Mouse (Mus musculus): ENCODE results near the gene Foxp1. TPM values are rescaled to one million over a fixed set of nuclear protein-coding genes. Genes with fewer than 3 reads are reported as not detected.

Foxp1 gene
- polyA plus RNA-seq, 1 experiment from 2014 or later: 88.1 TPM

GRCm38 (mm10) chr6:99257676-99258075 lies 264.8 kb downstream of the Foxp1 start:
- H3K4me2 ChIP-seq (ENCODE audit: low read length): no peak overlapping the region
- no peak for ATAC-seq (ENCODE audit: insufficient number of reproducible peaks, insufficient read depth, low FRiP score, low read depth)
- H3K9me3 ChIP-seq (ENCODE audit: control insufficient read depth, low read length): no peaks in the 10 kb centered on the region
- peaks cover 8 to 22% of the 10 kb centered on the region in 2 experiments for H3K4me1 ChIP-seq (ENCODE audit: control insufficient read depth in 2 of 2, insufficient read depth in 2 of 2, low read length in 2 of 2)
- 71% methylated on average over 2 of the region's 2 CpGs for WGBS
- H3K27ac ChIP-seq (replicated peaks in 1 of 2; ENCODE audit: control insufficient read depth in 1 of 2, insufficient read depth in 1 of 2, low read depth in 2 of 2, low read length in 2 of 2): no peak overlapping the region
- H3K36me3 ChIP-seq (ENCODE audit: control insufficient read depth, insufficient read depth, low read length): no peaks in the 10 kb centered on the region
- no peaks in the 10 kb centered on the region for H3K27me3 ChIP-seq (ENCODE audit: control insufficient read depth, insufficient read depth, low read length)
- no peak overlapping the region for H3K4me3 ChIP-seq (ENCODE audit: control insufficient read depth in 1 of 2, insufficient read depth in 1 of 2, low read depth in 1 of 2, low read length in 2 of 2)
- no peak overlapping the region for H3K9ac ChIP-seq (ENCODE audit: low read length)

- WGBS: 74% methylated on average over 8 of the region's 8 CpGs
- no peaks in the 10 kb centered on the region for H3K9me3 ChIP-seq (ENCODE audit: control insufficient read depth, low read length)
- no peak overlapping the region for H3K9ac ChIP-seq (ENCODE audit: low read length)
- H3K4me3 ChIP-seq (ENCODE audit: control insufficient read depth in 1 of 2, insufficient read depth in 1 of 2, low read depth in 1 of 2, low read length in 2 of 2): no peak overlapping the region
- H3K4me1 ChIP-seq (ENCODE audit: control insufficient read depth in 2 of 2, insufficient read depth in 2 of 2, low read length in 2 of 2): peaks cover 8 to 13% of the 10 kb centered on the region in 2 experiments
- no peak for ATAC-seq (ENCODE audit: insufficient number of reproducible peaks, insufficient read depth, low FRiP score, low read depth)
- no peak overlapping the region for H3K27ac ChIP-seq (replicated peaks in 1 of 2; ENCODE audit: control insufficient read depth in 1 of 2, insufficient read depth in 1 of 2, low read depth in 2 of 2, low read length in 2 of 2)
- H3K27me3 ChIP-seq (ENCODE audit: control insufficient read depth, insufficient read depth, low read length): no peaks in the 10 kb centered on the region
- no peak overlapping the region for H3K4me2 ChIP-seq (ENCODE audit: low read length)
- no peaks in the 10 kb centered on the region for H3K36me3 ChIP-seq (ENCODE audit: control insufficient read depth, insufficient read depth, low read length)
Measured at GRCm38 (mm10) chr6:99253331-99253730, 269.2 kb downstream of the Foxp1 start.

GRCm38 (mm10) chr6:99252816-99253215 lies 269.7 kb downstream of the Foxp1 start:
- peaks cover 8 to 13% of the 10 kb centered on the region in 2 experiments for H3K4me1 ChIP-seq (ENCODE audit: control insufficient read depth in 2 of 2, insufficient read depth in 2 of 2, low read length in 2 of 2)
- WGBS: 82% methylated on average over 5 of the region's 5 CpGs
- no peaks in the 10 kb centered on the region for H3K27me3 ChIP-seq (ENCODE audit: control insufficient read depth, insufficient read depth, low read length)
- H3K4me3 ChIP-seq (ENCODE audit: control insufficient read depth in 1 of 2, insufficient read depth in 1 of 2, low read depth in 1 of 2, low read length in 2 of 2): no peak overlapping the region
- no peak overlapping the region for H3K9ac ChIP-seq (ENCODE audit: low read length)
- no peak overlapping the region for H3K4me2 ChIP-seq (ENCODE audit: low read length)
- ATAC-seq (ENCODE audit: insufficient number of reproducible peaks, insufficient read depth, low FRiP score, low read depth): no peak
- H3K36me3 ChIP-seq (ENCODE audit: control insufficient read depth, insufficient read depth, low read length): no peaks in the 10 kb centered on the region
- no peak overlapping the region for H3K27ac ChIP-seq (replicated peaks in 1 of 2; ENCODE audit: control insufficient read depth in 1 of 2, insufficient read depth in 1 of 2, low read depth in 2 of 2, low read length in 2 of 2)
- no peaks in the 10 kb centered on the region for H3K9me3 ChIP-seq (ENCODE audit: control insufficient read depth, low read length)

- Histone ChIP-seq H3K4me3 (ENCODE audit: control insufficient read depth in 1 of 2, insufficient read depth in 1 of 2, low read depth in 1 of 2, low read length in 2 of 2) (no peak overlapping the region), H3K27ac (replicated peaks in 1 of 2; ENCODE audit: control insufficient read depth in 1 of 2, insufficient read depth in 1 of 2, low read depth in 2 of 2, low read length in 2 of 2) (peak overlapping the region; percentile 47 to 55), H3K4me2 (ENCODE audit: low read length) (peak overlapping the region; percentile 36; the same call in 1 of the 2 replicates), H3K9ac (ENCODE audit: low read length) (no peak overlapping the region), H3K36me3 (ENCODE audit: control insufficient read depth, insufficient read depth, low read length) (no peaks in the 10 kb centered on the region), H3K9me3 (ENCODE audit: control insufficient read depth, low read length) (no peaks in the 10 kb centered on the region), H3K4me1 (ENCODE audit: control insufficient read depth in 2 of 2, insufficient read depth in 2 of 2, low read length in 2 of 2) (peaks cover 8 to 13% of the 10 kb centered on the region in 2 experiments), H3K27me3 (ENCODE audit: control insufficient read depth, insufficient read depth, low read length) (no peaks in the 10 kb centered on the region)
- WGBS: 82% methylated on average over 4 of the region's 4 CpGs
- ATAC-seq (ENCODE audit: insufficient number of reproducible peaks, insufficient read depth, low FRiP score, low read depth): no peak
Measured at GRCm38 (mm10) chr6:99251924-99252323, 270.6 kb downstream of the Foxp1 start.

GRCm38 (mm10) chr6:99251222-99251621 lies 271.3 kb downstream of the Foxp1 start:
- Histone ChIP-seq H3K36me3 (ENCODE audit: control insufficient read depth, insufficient read depth, low read length) (no peaks in the 10 kb centered on the region), H3K27me3 (ENCODE audit: control insufficient read depth, insufficient read depth, low read length) (no peaks in the 10 kb centered on the region), H3K4me2 (ENCODE audit: low read length) (peak overlapping the region; percentile 36), H3K4me1 (ENCODE audit: control insufficient read depth in 2 of 2, insufficient read depth in 2 of 2, low read length in 2 of 2) (peaks cover 8 to 13% of the 10 kb centered on the region in 2 experiments), H3K9ac (ENCODE audit: low read length) (no peak overlapping the region), H3K9me3 (ENCODE audit: control insufficient read depth, low read length) (no peaks in the 10 kb centered on the region), H3K27ac (replicated peaks in 1 of 2; ENCODE audit: control insufficient read depth in 1 of 2, insufficient read depth in 1 of 2, low read depth in 2 of 2, low read length in 2 of 2) (peak overlapping the region; percentile 47 to 55), H3K4me3 (ENCODE audit: control insufficient read depth in 1 of 2, insufficient read depth in 1 of 2, low read depth in 1 of 2, low read length in 2 of 2) (no peak overlapping the region)
- ATAC-seq (ENCODE audit: insufficient number of reproducible peaks, insufficient read depth, low FRiP score, low read depth): no peak
- 29% methylated on average over 3 of the region's 3 CpGs for WGBS

- Histone ChIP-seq H3K36me3 (ENCODE audit: control insufficient read depth, insufficient read depth, low read length) (no peaks in the 10 kb centered on the region), H3K9ac (ENCODE audit: low read length) (no peak overlapping the region), H3K27ac (replicated peaks in 1 of 2; ENCODE audit: control insufficient read depth in 1 of 2, insufficient read depth in 1 of 2, low read depth in 2 of 2, low read length in 2 of 2) (no peak overlapping the region), H3K27me3 (ENCODE audit: control insufficient read depth, insufficient read depth, low read length) (no peaks in the 10 kb centered on the region), H3K4me2 (ENCODE audit: low read length) (no peak overlapping the region), H3K4me1 (ENCODE audit: control insufficient read depth in 2 of 2, insufficient read depth in 2 of 2, low read length in 2 of 2) (peaks cover 8 to 13% of the 10 kb centered on the region in 2 experiments), H3K4me3 (ENCODE audit: control insufficient read depth in 1 of 2, insufficient read depth in 1 of 2, low read depth in 1 of 2, low read length in 2 of 2) (no peak overlapping the region), H3K9me3 (ENCODE audit: control insufficient read depth, low read length) (no peaks in the 10 kb centered on the region)
- ATAC-seq (ENCODE audit: insufficient number of reproducible peaks, insufficient read depth, low FRiP score, low read depth): no peak
- 84% methylated on average over 5 of the region's 5 CpGs for WGBS
Measured at GRCm38 (mm10) chr6:99249496-99250030, 273.0 kb downstream of the Foxp1 start.

GRCm38 (mm10) chr6:99248396-99248795 lies 274.1 kb downstream of the Foxp1 start:
- Histone ChIP-seq H3K27ac (replicated peaks in 1 of 2; ENCODE audit: control insufficient read depth in 1 of 2, insufficient read depth in 1 of 2, low read depth in 2 of 2, low read length in 2 of 2) (no peak overlapping the region), H3K9ac (ENCODE audit: low read length) (no peak overlapping the region), H3K4me2 (ENCODE audit: low read length) (no peak overlapping the region), H3K4me3 (ENCODE audit: control insufficient read depth in 1 of 2, insufficient read depth in 1 of 2, low read depth in 1 of 2, low read length in 2 of 2) (no peak overlapping the region), H3K9me3 (ENCODE audit: control insufficient read depth, low read length) (no peaks in the 10 kb centered on the region), H3K36me3 (ENCODE audit: control insufficient read depth, insufficient read depth, low read length) (no peaks in the 10 kb centered on the region), H3K27me3 (ENCODE audit: control insufficient read depth, insufficient read depth, low read length) (no peaks in the 10 kb centered on the region), H3K4me1 (ENCODE audit: control insufficient read depth in 2 of 2, insufficient read depth in 2 of 2, low read length in 2 of 2) (peaks cover 8 to 13% of the 10 kb centered on the region in 2 experiments)
- WGBS: 85% methylated on average over 8 of the region's 8 CpGs
- no peak for ATAC-seq (ENCODE audit: insufficient number of reproducible peaks, insufficient read depth, low FRiP score, low read depth)

Data from heart, embryonic 14.5 days (tissue).